Comparison of ENCODE assay signal across 7 mouse cellular contexts in the genomic region with DNA sequence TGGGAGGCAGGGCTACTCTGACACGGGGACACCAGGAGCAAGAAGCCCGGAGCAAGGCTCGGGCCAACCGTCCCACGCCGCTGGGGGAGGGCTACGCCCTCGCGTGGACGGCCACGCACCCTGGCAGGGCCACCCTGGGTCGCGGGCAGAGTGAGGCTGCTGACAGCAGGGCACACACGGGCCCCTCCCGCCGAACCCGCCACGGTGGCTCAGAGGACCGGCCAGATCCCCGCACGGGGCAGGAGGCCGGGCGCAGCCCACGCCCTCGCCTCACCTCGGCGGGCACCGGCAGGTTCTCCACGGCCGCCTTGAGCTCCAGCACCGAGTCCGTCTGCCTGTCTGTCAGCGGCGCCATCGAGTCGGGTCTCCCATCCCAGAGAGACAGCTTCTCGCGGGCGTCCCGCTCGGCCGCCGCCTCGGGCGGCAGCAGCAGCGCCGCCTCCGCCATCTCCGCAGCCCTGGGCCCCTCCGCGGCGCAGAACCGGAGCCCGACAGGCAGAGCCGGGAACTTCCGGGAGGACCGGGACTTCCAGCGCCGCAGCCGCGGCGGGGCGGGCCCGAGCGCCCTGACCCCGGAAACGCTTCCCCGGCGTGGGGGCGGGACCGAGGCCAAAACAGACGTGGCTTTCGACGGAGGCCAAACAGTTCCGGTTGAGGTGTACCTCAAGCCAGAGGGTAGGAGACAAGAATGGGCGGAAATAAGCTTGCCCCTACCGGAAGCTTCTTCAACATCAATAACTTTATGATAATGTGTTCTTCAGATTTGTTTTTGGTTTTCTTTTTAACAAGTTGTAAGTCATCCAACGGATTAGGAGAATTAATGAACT. TPM values are rescaled to one million over a fixed set of nuclear protein-coding genes. Genes with fewer than 3 reads are reported as not detected.
DNase-seq lines count a peak whose midpoint lies in the region; ATAC-seq lines count a peak whose summit lies in the region.

A gene (minus strand): TSS at position 527 of the 827 bp plus-strand sequence.

- H3K27ac ChIP-seq in intestine, embryonic 15.5 days, result peak within 1 kb of the TSS; percentile 87
- H3K27ac ChIP-seq in midbrain, embryonic 10.5 days (replicated peaks), result peak within 1 kb of the TSS; percentile 89

- H3K9ac ChIP-seq in intestine, embryonic 15.5 days, result peak within 1 kb of the TSS; percentile 96

- intact Hi-C loops in gastrocnemius, postnatal 36 days (cut with DNase I), result no loop called here
- intact Hi-C loops in left cerebral cortex, postnatal 25 days (cut with DNase I), result no loop called here

- H3K27me3 ChIP-seq in intestine, embryonic 15.5 days (replicated peaks), result no peaks in the 10 kb centered on the region
- H3K27me3 ChIP-seq in midbrain, embryonic 10.5 days (ENCODE audit: low read depth, poor library complexity, severe bottlenecking), result peaks cover 26% of the 10 kb centered on the region

- under 1% methylated on average over 78 of the region's 78 CpGs for WGBS in intestine, embryonic 15.5 days
- WGBS in midbrain, embryonic 10.5 days, result under 1% methylated on average over 78 of the region's 78 CpGs

- DNase-seq in adrenal gland, adult 2 months, result peak; percentile 98
- peak; percentile 78 for DNase-seq in embryo, embryonic 11.5 days (ENCODE audit: low read depth, low spot score)
- peak; percentile 97 for DNase-seq in gastrocnemius, postnatal 36 days
- DNase-seq in left cerebral cortex, postnatal 25 days (ENCODE audit: low spot score in 2 of 2), result peak; percentile 96 to 98
- DNase-seq in midbrain, embryonic 10.5 days (ENCODE audit: low spot score), result peak; percentile 95
- DNase-seq in right cerebral cortex, postnatal 4 days, result peak; percentile 99

- no peaks in the 10 kb centered on the region for H3K9me3 ChIP-seq in intestine, embryonic 15.5 days
- H3K9me3 ChIP-seq in midbrain, embryonic 10.5 days (replicated peaks), result no peaks in the 10 kb centered on the region

- H3K36me3 ChIP-seq in intestine, embryonic 15.5 days, result no peaks in the 10 kb centered on the region
- 0 out of 2 replicates have a peak, but pooled peaks cover 4% of the 10 kb centered on the region for H3K36me3 ChIP-seq in midbrain, embryonic 10.5 days

- peak; percentile 99 for ATAC-seq in intestine, embryonic 15.5 days

- H3K4me3 ChIP-seq in intestine, embryonic 15.5 days (replicated peaks), result peak within 1 kb of the TSS; percentile 89
- peak within 1 kb of the TSS; percentile 100 for H3K4me3 ChIP-seq in midbrain, embryonic 10.5 days

- H3K4me1 ChIP-seq in intestine, embryonic 15.5 days (replicated peaks), result peaks cover 14% of the 10 kb centered on the region
- H3K4me1 ChIP-seq in midbrain, embryonic 10.5 days, result peaks cover 31% of the 10 kb centered on the region

- peak within 1 kb of the TSS; percentile 77 for H3K4me2 ChIP-seq in intestine, embryonic 15.5 days (replicated peaks)

RNA-seq across cellular contexts. Expression of the gene that starts here (rescaled TPM):
- 10 to 100 TPM; 22.1 to 27.4 TPM for total RNA-seq in adrenal gland, adult 2 months (2021)
- 5.5 and 5.8 TPM in 2 replicates for polyA plus RNA-seq in adrenal gland, adult 2 months (2012; rRNA removed)
- 1 to 10 TPM; 6.2 to 6.6 TPM for total RNA-seq in gastrocnemius, postnatal 36 days (2021)
- polyA plus RNA-seq in intestine, embryonic 15.5 days (2015; fragmentation: Nextera tagmentation; extraction: Ambion mirVana), result 17.5 and 18.0 TPM in 2 replicates
- 10 to 100 TPM; 22.2 to 24.9 TPM for total RNA-seq in left cerebral cortex, postnatal 25 days (2021)
- 19.2 and 20.2 TPM in 2 replicates for polyA plus RNA-seq in midbrain, embryonic 10.5 days (2016; fragmentation: Nextera tagmentation; extraction: Ambion mirVana)

Comparison
In these comparisons a context has a peak if more than half of its experiments do, and no peak if none do; other contexts are left out.
1. Peak in every context shown above with its lines: DNase-seq, ATAC-seq, H3K4me3 ChIP-seq and H3K27ac ChIP-seq.